Mouse (Mus musculus) bone marrow, adult 2 months (tissue): ENCODE measurements around the gene Rbm20.

ENCODE experiments used
- CTCF ChIP-seq: fragments of 200-500 bp; IDR thresholded peaks from 2 replicates; pipeline ENCODE4 v1.5.1; 2011; ENCODE audit warnings: low read length, control low read depth; ENCODE audit not compliant: control insufficient read depth, insufficient read depth
- POLR2A ChIP-seq: fragments of 200-500 bp; IDR thresholded peaks from 2 replicates; pipeline ENCODE4 v1.6.1; 2011; ENCODE audit warnings: low read depth, mild to moderate bottlenecking, control low read depth, low read length, borderline replicate concordance; ENCODE audit not compliant: control insufficient read depth

GRCm38 (mm10) chr19:53670625-53671141 lies 6.4 kb upstream of the Rbm20 start:
- TF ChIP-seq POLR2A (no peak), CTCF (no peak)
